In the genomic region with DNA sequence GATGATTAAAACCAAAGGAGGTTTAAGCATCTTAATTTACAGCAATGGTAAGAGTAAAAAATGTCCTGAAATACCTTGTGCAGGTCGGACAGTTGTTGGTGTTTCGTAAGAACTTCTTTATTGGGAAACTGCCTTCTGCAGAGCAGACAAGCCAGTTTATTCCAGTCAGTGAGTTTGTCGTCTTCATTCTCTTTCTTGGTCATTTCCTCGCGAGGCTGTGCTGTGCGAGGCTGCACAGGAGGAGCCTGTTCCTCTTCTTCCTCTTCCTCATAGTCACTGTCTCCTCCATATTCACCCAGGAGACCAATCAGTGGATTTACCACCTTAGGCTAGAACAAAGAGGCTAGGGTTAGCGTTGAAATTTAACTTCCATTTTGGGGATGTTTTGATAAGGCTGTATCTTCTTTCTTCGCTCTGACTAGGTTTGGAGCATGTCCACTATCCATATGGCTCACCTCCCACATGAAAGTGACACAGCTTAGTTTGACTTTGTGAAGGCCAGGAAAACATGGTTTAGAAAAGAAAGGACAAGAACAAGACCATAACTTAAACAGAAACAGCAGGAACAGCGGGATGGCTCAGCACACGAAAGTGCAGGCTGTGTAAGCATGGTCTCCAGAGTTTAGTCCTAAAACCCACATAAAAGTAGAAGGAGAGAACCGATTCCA, we compare ENCODE assay signal across 17 mouse cellular contexts.
"Had no signal": no experiment of that assay in that cellular context is flagged by ENCODE, and none has a peak within 500 bp of the region (broad histone marks: within the 10 kb centered on the region; RNA-seq: fewer than 3 reads in every experiment).

No protein-coding gene starts in this region.

- H3K9me3 ChIP-seq: limb, embryonic 10.5 days; liver, embryonic 15.5 days; midbrain, embryonic 10.5 days; neural tube, embryonic 13.5 days; stomach, embryonic 15.5 days had no signal

- ATAC-seq: lung, postnatal 0 days had no signal

- H3K4me2 ChIP-seq: liver, embryonic 11.5 days; liver, embryonic 15.5 days; neural tube, embryonic 13.5 days; stomach, embryonic 15.5 days had no signal

- H3K4me3 ChIP-seq: limb, embryonic 10.5 days; liver, embryonic 15.5 days; midbrain, embryonic 10.5 days; myocyte; neural tube, embryonic 13.5 days; stomach, embryonic 15.5 days had no signal

- H3K4me1 ChIP-seq: limb, embryonic 10.5 days; liver, embryonic 15.5 days; midbrain, embryonic 10.5 days; neural tube, embryonic 13.5 days; stomach, embryonic 15.5 days had no signal

- H3K27me3 ChIP-seq: liver, embryonic 15.5 days; neural tube, embryonic 13.5 days; stomach, embryonic 15.5 days had no signal

- DNase-seq: kidney, adult 11 months; kidney, adult 9 months; kidney, postnatal 36 days; lung, adult 2 months; lung, postnatal 36 days; midbrain, embryonic 14.5 days; thymus, adult 18-20 months; thymus, postnatal 14 days had no signal

- H3K27ac ChIP-seq: kidney, postnatal 0 days; limb, embryonic 10.5 days; liver, embryonic 15.5 days; midbrain, embryonic 10.5 days; neural tube, embryonic 13.5 days; stomach, embryonic 15.5 days had no signal

- H3K9ac ChIP-seq: liver, embryonic 15.5 days; neural tube, embryonic 13.5 days; stomach, embryonic 15.5 days had no signal
